Mouse (Mus musculus) heart, embryonic 13.5 days (tissue): ENCODE measurements around the gene Igf2bp3. TPM values are rescaled to one million over a fixed set of nuclear protein-coding genes. Genes with fewer than 3 reads are reported as not detected.

Experiments
- ATAC-seq: fragments of 200-750 bp; cut with Nextera tagmentation; 2 replicates; pipeline ENCODE4 v1.8.0; 2017; ENCODE audit warnings: moderate TSS enrichment; ENCODE audit not compliant: insufficient number of reproducible peaks, low FRiP score, low TSS enrichment; ENCODE audit errors: extremely low read depth
- H3K27ac ChIP-seq: fragments of 300-500 bp; sonication (generic); replicated peaks from 2 replicates; pipeline ENCODE4 v1.5.1; 2015; ENCODE audit warnings: moderate library complexity, mild to moderate bottlenecking, inconsistent platforms
- H3K27me3 ChIP-seq: fragments of 300-500 bp; sonication (generic); replicated peaks from 2 replicates; pipeline ENCODE4 v1.6.1; 2015; ENCODE audit warnings: mild to moderate bottlenecking, inconsistent platforms
- H3K36me3 ChIP-seq: fragments of 300-500 bp; sonication (generic); 2 replicates; pipeline ENCODE4 v1.6.1; 2015; ENCODE audit warnings: mild to moderate bottlenecking, inconsistent platforms
- H3K4me1 ChIP-seq: fragments of 300-500 bp; sonication (generic); 2 replicates; pipeline ENCODE4 v1.6.1; 2015; ENCODE audit warnings: inconsistent platforms
- H3K4me2 ChIP-seq: fragments of 300-500 bp; sonication (generic); 2 replicates; pipeline ENCODE4 v1.6.1; 2015; ENCODE audit warnings: inconsistent platforms, mild to moderate bottlenecking, moderate library complexity
- H3K4me3 ChIP-seq: fragments of 300-500 bp; sonication (generic); 2 replicates; pipeline ENCODE4 v1.5.1; 2015; ENCODE audit warnings: moderate library complexity, mild to moderate bottlenecking, inconsistent platforms
- H3K9ac ChIP-seq: fragments of 300-500 bp; sonication (generic); 2 replicates; pipeline ENCODE4 v1.6.1; 2015; ENCODE audit warnings: inconsistent platforms, mild to moderate bottlenecking, moderate library complexity
- H3K9me3 ChIP-seq: fragments of 300-500 bp; sonication (generic); 2 replicates; pipeline ENCODE4 v1.6.1; 2016; ENCODE audit warnings: inconsistent platforms
- WGBS: fragments of 180-500 bp; shearing (Covaris S2); methylation state at CpG from one replicate; pipeline ENCODE4 v1.1.7; 2015; ENCODE audit warnings: mixed read lengths; 5-methylcytosine and 5-hydroxymethylcytosine counted together
- polyA plus RNA-seq: library from polyadenylated mRNA; unstranded; fragments of >200 nt; fragmentation: Nextera tagmentation; extraction: Ambion mirVana; gene quantifications from 2 replicates; pipeline ENCODE4 v1.2.1, GENCODE M21; 2015

Gene Igf2bp3
- polyA plus RNA-seq, 1 experiment from 2014 or later: 39.2 TPM

GRCm38 (mm10) chr6:49055256-49055733, 159.5 kb downstream of the Igf2bp3 start:
- Histone ChIP-seq H3K9me3 (no peaks in the 10 kb centered on the region), H3K27ac (no peak overlapping the region), H3K9ac (no peak overlapping the region), H3K4me3 (no peak overlapping the region), H3K27me3 (no peaks in the 10 kb centered on the region), H3K36me3 (no peaks in the 10 kb centered on the region), H3K4me2 (no peak overlapping the region), H3K4me1 (no peaks in the 10 kb centered on the region)
- ATAC-seq: no peak
- WGBS: 43% methylated on average over 7 of the region's 7 CpGs

- no peaks in the 10 kb centered on the region for H3K4me1 ChIP-seq
- no peak overlapping the region for H3K27ac ChIP-seq
- no peaks in the 10 kb centered on the region for H3K36me3 ChIP-seq
- H3K4me2 ChIP-seq: no peak overlapping the region
- no peak overlapping the region for H3K9ac ChIP-seq
- no peaks in the 10 kb centered on the region for H3K27me3 ChIP-seq
- WGBS: 66% methylated on average over 5 of the region's 5 CpGs
- no peak for ATAC-seq
- H3K9me3 ChIP-seq: no peaks in the 10 kb centered on the region
- H3K4me3 ChIP-seq: no peak overlapping the region
These were observed 162.6 kb downstream of the Igf2bp3 start for GRCm38 (mm10) chr6:49052191-49052590.

DNA sequence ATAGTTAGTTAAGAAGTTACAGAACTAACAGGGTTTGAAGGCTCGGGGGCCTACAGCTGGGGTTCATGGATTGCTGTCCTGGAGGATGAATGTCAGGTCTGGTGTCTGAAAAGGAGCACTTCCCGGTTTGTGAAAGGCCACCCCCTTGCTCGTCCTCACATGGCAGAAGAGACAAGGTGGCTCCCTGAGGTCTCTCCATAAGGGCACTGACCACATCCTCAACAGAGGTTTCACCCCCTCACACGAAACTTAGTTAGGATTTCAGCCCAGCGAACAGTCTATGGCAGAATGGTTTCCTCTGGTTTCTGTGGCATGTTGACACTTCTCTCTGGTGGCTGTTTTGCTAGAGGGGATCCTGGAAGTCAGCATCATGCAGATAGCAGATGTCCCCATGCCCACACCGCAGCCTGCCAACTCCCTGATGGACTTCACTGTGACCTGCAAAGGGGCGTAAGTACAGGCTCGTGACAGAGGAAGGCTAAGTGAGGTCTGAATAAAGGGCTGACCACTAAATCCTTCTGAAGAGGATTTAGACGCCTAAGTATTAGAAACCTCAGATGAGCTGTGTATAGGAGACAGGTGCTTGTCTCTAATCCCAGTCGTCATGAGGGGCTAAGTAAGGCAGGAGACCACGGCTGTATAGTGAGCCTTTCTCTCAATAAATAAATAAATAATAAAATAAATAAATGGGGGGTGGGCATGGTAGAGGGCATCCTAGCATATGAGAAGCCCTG, 163.9 kb downstream of the Igf2bp3 start:
- Histone ChIP-seq H3K4me2 (no peak overlapping the region), H3K4me3 (no peak overlapping the region), H3K27ac (no peak overlapping the region), H3K4me1 (no peaks in the 10 kb centered on the region), H3K9ac (no peak overlapping the region), H3K9me3 (no peaks in the 10 kb centered on the region), H3K27me3 (no peaks in the 10 kb centered on the region), H3K36me3 (no peaks in the 10 kb centered on the region)
- 67% methylated on average over 11 of the region's 11 CpGs for WGBS
- no peak for ATAC-seq

GRCm38 (mm10) chr6:49048395-49048794, 166.4 kb downstream of the Igf2bp3 start:
- no peaks in the 10 kb centered on the region for H3K27me3 ChIP-seq
- H3K4me3 ChIP-seq: no peak overlapping the region
- 83% methylated on average over 10 of the region's 10 CpGs for WGBS
- H3K4me2 ChIP-seq: no peak overlapping the region
- no peaks in the 10 kb centered on the region for H3K36me3 ChIP-seq
- H3K9me3 ChIP-seq: no peaks in the 10 kb centered on the region
- ATAC-seq: no peak
- H3K4me1 ChIP-seq: no peaks in the 10 kb centered on the region
- H3K27ac ChIP-seq: no peak overlapping the region
- H3K9ac ChIP-seq: no peak overlapping the region

DNA sequence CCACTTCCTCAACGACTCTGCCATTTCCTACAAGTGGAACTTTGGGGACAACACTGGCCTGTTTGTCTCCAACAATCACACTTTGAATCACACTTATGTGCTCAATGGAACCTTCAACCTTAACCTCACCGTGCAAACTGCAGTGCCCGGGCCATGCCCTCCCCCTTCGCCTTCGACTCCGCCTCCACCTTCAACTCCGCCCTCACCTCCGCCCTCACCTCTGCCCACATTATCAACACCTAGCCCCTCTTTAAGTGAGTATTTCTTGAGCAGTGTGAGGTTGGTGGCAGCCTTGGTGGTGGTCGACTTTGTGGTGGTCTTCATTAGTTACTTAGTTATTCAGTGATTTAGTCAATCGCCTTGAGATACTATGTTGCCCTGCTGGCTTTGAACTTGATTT, 166.9 kb downstream of the Igf2bp3 start:
- 59% methylated on average over 10 of the region's 10 CpGs for WGBS

GRCm38 (mm10) chr6:49046976-49047375, 167.8 kb downstream of the Igf2bp3 start:
- H3K4me1 ChIP-seq: no peaks in the 10 kb centered on the region
- H3K9ac ChIP-seq: no peak overlapping the region
- no peak overlapping the region for H3K4me3 ChIP-seq
- 77% methylated on average over 8 of the region's 8 CpGs for WGBS
- H3K4me2 ChIP-seq: no peak overlapping the region
- H3K27me3 ChIP-seq: no peaks in the 10 kb centered on the region
- ATAC-seq: no peak
- no peaks in the 10 kb centered on the region for H3K36me3 ChIP-seq
- H3K27ac ChIP-seq: no peak overlapping the region
- H3K9me3 ChIP-seq: no peaks in the 10 kb centered on the region

More for the DNA sequence above, 166.9 kb downstream of the Igf2bp3 start:
- no peak overlapping the region for H3K4me3 ChIP-seq
- no peak for ATAC-seq
- no peaks in the 10 kb centered on the region for H3K27me3 ChIP-seq
- H3K27ac ChIP-seq: no peak overlapping the region
- no peak overlapping the region for H3K4me2 ChIP-seq
- no peaks in the 10 kb centered on the region for H3K4me1 ChIP-seq
- H3K9ac ChIP-seq: no peak overlapping the region
- H3K36me3 ChIP-seq: no peaks in the 10 kb centered on the region
- no peaks in the 10 kb centered on the region for H3K9me3 ChIP-seq

- Histone ChIP-seq H3K4me3 (no peak overlapping the region), H3K27me3 (no peaks in the 10 kb centered on the region), H3K9ac (no peak overlapping the region), H3K27ac (no peak overlapping the region), H3K36me3 (no peaks in the 10 kb centered on the region), H3K4me1 (no peaks in the 10 kb centered on the region), H3K9me3 (no peaks in the 10 kb centered on the region), H3K4me2 (no peak overlapping the region)
- WGBS: 67% methylated on average over 6 of the region's 6 CpGs
- ATAC-seq: no peak
These were observed 168.3 kb downstream of the Igf2bp3 start for GRCm38 (mm10) chr6:49046502-49046901.

DNA sequence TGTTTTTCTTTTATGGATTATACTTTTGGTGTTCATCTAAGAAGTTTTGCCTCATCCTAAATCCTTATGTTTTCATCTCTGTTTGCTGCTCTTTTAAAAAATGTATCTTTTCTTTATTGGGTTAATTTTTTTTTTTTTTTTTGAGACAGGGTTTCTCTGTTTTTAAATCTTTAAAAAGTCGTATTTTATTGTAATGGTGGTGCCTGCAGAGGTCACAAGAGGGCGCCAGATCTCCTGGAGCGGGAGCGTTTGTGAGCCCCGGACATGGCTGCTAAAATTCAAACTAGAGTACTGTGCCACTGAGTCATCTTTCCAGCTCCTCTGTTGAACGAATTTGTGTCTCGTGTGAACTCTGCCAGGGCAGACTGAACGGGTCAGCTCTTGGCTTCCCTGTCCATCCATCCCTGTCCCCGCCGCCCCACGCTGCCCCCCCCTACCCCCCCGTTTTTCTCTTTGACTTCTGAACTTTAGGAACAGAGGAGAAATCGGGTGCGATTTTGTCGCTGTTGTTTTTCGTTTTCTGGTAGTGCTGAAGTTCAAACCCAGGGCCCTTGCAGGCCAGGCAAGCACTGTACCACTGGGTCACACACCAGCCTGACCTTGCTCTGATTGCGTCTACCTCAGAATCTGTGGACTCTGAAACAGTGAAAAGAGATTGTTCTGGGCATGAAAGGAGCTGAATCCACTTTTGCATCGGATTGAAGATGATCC, 175.1 kb downstream of the Igf2bp3 start:
- H3K9me3 ChIP-seq: no peaks in the 10 kb centered on the region
- peaks cover 21% of the 10 kb centered on the region for H3K4me1 ChIP-seq
- WGBS: 12% methylated on average over 18 of the region's 18 CpGs
- H3K4me2 ChIP-seq: peak overlapping the region; percentile 66
- ATAC-seq: no peak
- no peak overlapping the region for H3K27ac ChIP-seq
- H3K4me3 ChIP-seq: peak overlapping the region; percentile 52
- no peaks in the 10 kb centered on the region for H3K36me3 ChIP-seq
- peaks cover 19% of the 10 kb centered on the region for H3K27me3 ChIP-seq
- H3K9ac ChIP-seq: peak overlapping the region; percentile 73

GRCm38 (mm10) chr6:49037268-49037662, 177.5 kb downstream of the Igf2bp3 start:
- no peak overlapping the region for H3K4me3 ChIP-seq
- H3K9me3 ChIP-seq: no peaks in the 10 kb centered on the region
- H3K27ac ChIP-seq: no peak overlapping the region
- peak overlapping the region; percentile 61 for H3K4me2 ChIP-seq
- ATAC-seq: no peak
- H3K36me3 ChIP-seq: no peaks in the 10 kb centered on the region
- H3K27me3 ChIP-seq: peaks cover 23% of the 10 kb centered on the region
- peaks cover 21% of the 10 kb centered on the region for H3K4me1 ChIP-seq
- WGBS: 42% methylated on average over 12 of the region's 12 CpGs
- H3K9ac ChIP-seq: no peak overlapping the region

GRCm38 (mm10) chr6:49036275-49037267, 178.2 kb downstream of the Igf2bp3 start, which contains the start of gene Gpnmb:
TSS of gene Gpnmb (plus strand) at chr6:49036546.
- peaks cover 23% of the 10 kb centered on the region for H3K27me3 ChIP-seq
- H3K27ac ChIP-seq: no peak within 1 kb of the TSS
- peaks cover 21% of the 10 kb centered on the region for H3K4me1 ChIP-seq
- no peaks in the 10 kb centered on the region for H3K9me3 ChIP-seq
- H3K9ac ChIP-seq: peak within 1 kb of the TSS; percentile 61
- 26% methylated on average over 28 of the region's 28 CpGs for WGBS
- H3K36me3 ChIP-seq: no peaks in the 10 kb centered on the region
- peak within 1 kb of the TSS; percentile 33 for H3K4me3 ChIP-seq
- H3K4me2 ChIP-seq: peak within 1 kb of the TSS; percentile 61
- no peak for ATAC-seq
